Mouse (Mus musculus): Measurements from ENCODE around the gene Klhl8.
A peak's percentile ranks its signal among the peaks of the same experiment; 100 is the strongest.

- TF ChIP-seq CTCF (IDR thresholded peaks at IDR 0.05; ENCODE audit: borderline replicate concordance, control insufficient read depth, extremely low read depth, insufficient read depth, low read length, poor library complexity): peak; percentile 41; the same call in 1 of the 2 replicates
- TF ChIP-seq POLR2A (IDR thresholded peaks at IDR 0.05; ENCODE audit: control insufficient read depth, extremely low read depth, insufficient read depth, low read length, poor library complexity): no peak
These were observed 16.6 kb upstream of the Klhl8 start for GRCm38 (mm10) chr5:103927429-103928195.
